Mouse (Mus musculus): ENCODE data around the gene Gata2. TPM values are rescaled to one million over a fixed set of nuclear protein-coding genes. Genes with fewer than 3 reads are reported as not detected.

Gene Gata2
- total RNA-seq, 4 experiments from 2014 or later: 3.0 to 6.0 (median 4.1) TPM

Other genes with a start within 250 kb of the Gata2 start
- gene H1fx, start 212.3 kb upstream of the Gata2 start, total RNA-seq (2022): 1 to 10 TPM in 2 of 4 experiments, under 1 TPM in 1, not detected in 1; 0.34 to 1.9 (median 1.3) TPM
- 100 to 1,000 TPM; 288 to 464 (median 323) TPM for gene Rab7, start 148.6 kb upstream of the Gata2 start, total RNA-seq (2022)
- 100 to 1,000 TPM in 1 of 4 experiments, 10 to 100 TPM in 3; 67.2 to 101 (median 85.6) TPM for gene Rpn1, start 109.4 kb upstream of the Gata2 start, total RNA-seq (2022)
- gene Dnajb8, start 28.4 kb downstream of the Gata2 start, total RNA-seq (2022): not detected